Mouse (Mus musculus) limb, embryonic 11.5 days (tissue): Measurements from ENCODE around the gene Avp. TPM values are rescaled to one million over a fixed set of nuclear protein-coding genes. Genes with fewer than 3 reads are reported as not detected.

Experiments used
- ATAC-seq: fragments of 200-750 bp; cut with Nextera tagmentation; 2 replicates; pipeline ENCODE4 v1.8.0; 2017; ENCODE audit warnings: low read depth; ENCODE audit not compliant: insufficient number of reproducible peaks, low FRiP score, low TSS enrichment
- DNase-seq: peaks from one replicate; pipeline ENCODE4 v3.0.0-alpha.2; 2015; ENCODE audit warnings: low spot score
- H3K27ac ChIP-seq: fragments of 300-500 bp; sonication (generic); replicated peaks from 2 replicates; pipeline ENCODE4 v1.5.1; 2014; ENCODE audit warnings: low read depth, mild to moderate bottlenecking, low read length
- H3K27me3 ChIP-seq: fragments of 300-500 bp; sonication (generic); 2 replicates; pipeline ENCODE4 v1.6.1; 2014; ENCODE audit warnings: mild to moderate bottlenecking, low read length, mixed read lengths; ENCODE audit not compliant: control insufficient read depth, insufficient read depth
- H3K36me3 ChIP-seq: fragments of 300-500 bp; sonication (generic); 2 replicates; pipeline ENCODE4 v1.6.1; 2014; ENCODE audit warnings: mild to moderate bottlenecking, low read length, moderate library complexity, mixed read lengths; ENCODE audit not compliant: control insufficient read depth, insufficient read depth
- H3K4me1 ChIP-seq: fragments of 300-500 bp; sonication (generic); 2 replicates; pipeline ENCODE4 v1.6.1; 2014; ENCODE audit warnings: low read length, mixed read lengths; ENCODE audit not compliant: control insufficient read depth, insufficient read depth
- H3K4me2 ChIP-seq: fragments of 300-500 bp; sonication (generic); 2 replicates; pipeline ENCODE4 v1.6.1; 2014; ENCODE audit warnings: low read depth, mild to moderate bottlenecking, moderate library complexity; ENCODE audit not compliant: severe bottlenecking
- H3K4me3 ChIP-seq: fragments of 300-500 bp; sonication (generic); 2 replicates; pipeline ENCODE4 v1.5.1; 2014; ENCODE audit warnings: low read depth, low read length
- H3K9ac ChIP-seq: fragments of 300-500 bp; sonication (generic); 2 replicates; pipeline ENCODE4 v1.6.1; 2014; ENCODE audit warnings: mild to moderate bottlenecking, low read length
- H3K9me3 ChIP-seq: fragments of 300-500 bp; sonication (generic); 2 replicates; pipeline ENCODE4 v1.6.1; 2016; ENCODE audit warnings: low read length; ENCODE audit not compliant: control insufficient read depth
- WGBS: fragments of 180-500 bp; shearing (Covaris S2); extraction: QIAGEN DNeasy Blood & Tissue Kit; methylation state at CpG from one replicate; pipeline ENCODE4 v1.1.7; 2014; 5-methylcytosine and 5-hydroxymethylcytosine counted together
- polyA plus RNA-seq: library from polyadenylated mRNA; unstranded; fragments of >200 nt; fragmentation: Nextera tagmentation; extraction: Ambion mirVana; gene quantifications from 2 replicates; pipeline ENCODE4 v1.2.1, GENCODE M21; 2014

The Avp gene
- polyA plus RNA-seq, 1 experiment from 2014 or later, result not detected

DNA sequence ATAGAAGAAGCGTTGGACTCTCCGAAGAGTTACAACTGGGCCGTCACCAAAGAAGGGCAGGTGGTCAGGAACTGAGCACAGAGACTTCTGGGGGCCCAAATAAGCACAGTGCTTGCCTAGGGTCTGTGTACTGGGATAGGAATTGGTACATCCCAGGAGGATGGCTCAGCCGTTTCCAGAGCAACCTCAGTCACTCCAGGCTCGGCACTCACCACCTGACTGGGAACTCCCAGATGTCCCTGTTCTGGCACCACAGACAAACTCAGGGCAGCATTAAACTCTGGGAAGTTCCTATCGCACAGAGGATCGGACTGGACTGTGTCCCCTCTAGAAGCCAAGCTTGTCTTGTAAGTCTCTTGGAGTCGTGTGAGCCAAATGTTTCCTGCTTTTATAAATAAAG lies 17.4 kb downstream of the Avp start:
- peaks cover 3% of the 10 kb centered on the region; the same call in 1 of the 2 replicates for H3K36me3 ChIP-seq
- no peaks in the 10 kb centered on the region for H3K27me3 ChIP-seq
- no peak overlapping the region for H3K4me3 ChIP-seq
- 79% methylated on average over 8 of the region's 8 CpGs for WGBS
- H3K4me2 ChIP-seq, result no peak overlapping the region
- H3K4me1 ChIP-seq, result peaks cover 9% of the 10 kb centered on the region; the same call in 1 of the 2 replicates
- H3K9ac ChIP-seq, result no peak overlapping the region
- no peak overlapping the region for H3K27ac ChIP-seq
- H3K9me3 ChIP-seq, result no peaks in the 10 kb centered on the region
- DNase-seq (no peak), ATAC-seq (no peak)

DNA sequence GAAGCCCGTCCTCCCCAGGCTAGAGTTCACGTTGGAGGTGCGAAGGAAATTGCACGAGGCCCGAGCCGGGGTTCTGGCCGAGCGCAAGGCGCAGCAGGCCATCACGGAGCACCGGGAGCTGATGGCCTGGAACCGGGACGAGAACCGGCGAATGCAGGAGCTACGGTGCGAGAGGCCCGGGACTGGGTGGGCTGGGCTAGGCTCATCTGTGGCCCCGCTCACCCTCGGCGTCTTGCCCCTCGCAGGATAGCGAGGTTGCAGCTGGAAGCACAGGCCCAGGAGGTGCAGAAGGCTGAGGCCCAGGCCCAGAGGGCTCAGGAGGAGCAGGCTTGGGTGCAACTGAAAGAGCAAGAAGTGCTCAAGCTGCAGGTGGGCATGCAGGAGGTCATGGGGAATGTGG lies 18.3 kb downstream of the Avp start:
- Histone ChIP-seq H3K27ac (no peak overlapping the region), H3K36me3 (peaks cover 3% of the 10 kb centered on the region; the same call in 1 of the 2 replicates), H3K9me3 (no peaks in the 10 kb centered on the region), H3K9ac (peak overlapping the region; percentile 76), H3K27me3 (no peaks in the 10 kb centered on the region), H3K4me3 (peak overlapping the region; percentile 82), H3K4me1 (peaks cover 9% of the 10 kb centered on the region; the same call in 1 of the 2 replicates), H3K4me2 (peak overlapping the region; percentile 71)
- WGBS, result under 1% methylated on average over 15 of the region's 23 CpGs
- no peak for ATAC-seq
- peak; percentile 31 for DNase-seq

DNA sequence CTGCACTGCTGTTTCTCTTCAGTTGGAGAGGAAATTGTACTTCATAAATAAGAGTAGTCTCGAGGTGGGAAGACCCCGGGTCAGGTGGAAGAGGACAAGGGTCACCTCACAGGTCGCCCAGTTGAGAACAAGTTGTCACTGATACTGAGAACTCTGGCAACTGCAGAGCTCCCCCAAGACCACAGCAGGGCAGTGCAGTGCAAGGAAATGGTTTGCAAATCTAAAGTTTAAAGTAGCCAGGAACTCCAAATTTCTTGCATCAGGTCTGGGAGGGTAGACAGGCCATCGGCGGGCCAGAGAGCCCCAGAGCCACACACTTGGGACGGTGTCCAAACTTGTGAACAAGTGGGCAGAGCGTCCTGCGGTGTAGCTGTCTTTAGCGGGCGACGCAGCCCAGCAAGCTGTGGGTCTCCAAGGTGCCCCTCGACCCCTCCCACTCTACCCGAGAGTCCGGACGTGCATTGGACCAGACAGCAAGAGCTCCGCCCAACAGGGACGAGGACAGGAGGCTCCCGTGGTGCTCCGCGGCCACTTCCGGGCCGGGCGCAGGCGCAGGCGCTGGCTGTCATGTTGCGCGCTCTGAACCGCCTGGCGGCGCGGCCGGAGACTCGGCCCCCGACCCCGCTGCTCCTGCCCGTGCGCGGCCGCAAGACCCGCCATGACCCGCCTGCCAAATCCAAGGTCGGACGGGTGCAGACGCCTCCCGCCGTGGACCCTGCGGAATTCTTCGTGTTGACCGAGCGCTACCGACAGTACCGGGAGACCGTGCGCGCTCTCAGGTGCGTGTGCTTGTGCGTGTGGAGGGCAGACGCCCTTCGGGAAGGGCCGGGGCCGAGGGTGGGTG lies 18.9 kb downstream of the Avp start, which contains the start of gene Mrps26:
Gene Mrps26 (plus strand): TSS at position 531 of the 844 bp plus-strand sequence.
- no peaks in the 10 kb centered on the region for H3K27me3 ChIP-seq
- WGBS, result under 1% methylated on average over 61 of the region's 61 CpGs
- DNase-seq, result peak; percentile 91
- H3K9me3 ChIP-seq, result no peaks in the 10 kb centered on the region
- H3K27ac ChIP-seq, result no peak within 1 kb of the TSS
- H3K4me2 ChIP-seq, result peak within 1 kb of the TSS; percentile 71
- H3K36me3 ChIP-seq, result peaks cover 3% of the 10 kb centered on the region; the same call in 1 of the 2 replicates
- peak within 1 kb of the TSS; percentile 82 for H3K4me3 ChIP-seq
- peak; percentile 97 for ATAC-seq
- peaks cover 9% of the 10 kb centered on the region; the same call in 1 of the 2 replicates for H3K4me1 ChIP-seq
- peak within 1 kb of the TSS; percentile 76 for H3K9ac ChIP-seq

DNA sequence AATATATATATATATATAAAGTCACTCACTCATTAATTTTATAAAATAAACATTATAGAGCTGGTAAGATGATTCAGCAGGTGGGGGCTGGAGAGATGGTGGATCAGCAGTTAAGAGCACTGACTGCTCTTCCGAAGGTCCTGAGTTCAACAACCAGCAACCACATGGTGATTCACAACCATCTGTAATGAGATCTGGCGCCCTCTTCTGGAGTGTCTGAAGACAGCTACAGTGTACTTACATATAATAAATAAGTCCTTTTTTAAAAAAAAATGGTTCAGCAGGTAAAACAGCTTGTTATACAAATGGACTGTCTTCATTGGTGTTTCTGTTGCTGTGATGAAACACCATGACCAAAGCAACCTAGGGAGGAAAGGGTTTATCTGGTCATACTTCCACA lies 24.3 kb downstream of the Avp start:
- no peak overlapping the region for H3K4me2 ChIP-seq
- H3K9me3 ChIP-seq, result no peaks in the 10 kb centered on the region
- ATAC-seq, result no peak
- H3K36me3 ChIP-seq, result peaks cover 2% of the 10 kb centered on the region; the same call in 1 of the 2 replicates
- H3K27ac ChIP-seq, result no peak overlapping the region
- peaks cover 3% of the 10 kb centered on the region; the same call in 1 of the 2 replicates for H3K4me1 ChIP-seq
- H3K9ac ChIP-seq, result no peak overlapping the region
- no peak overlapping the region for H3K4me3 ChIP-seq
- 63% methylated on average over 2 of the region's 2 CpGs for WGBS
- DNase-seq, result no peak
- H3K27me3 ChIP-seq, result no peaks in the 10 kb centered on the region

DNA sequence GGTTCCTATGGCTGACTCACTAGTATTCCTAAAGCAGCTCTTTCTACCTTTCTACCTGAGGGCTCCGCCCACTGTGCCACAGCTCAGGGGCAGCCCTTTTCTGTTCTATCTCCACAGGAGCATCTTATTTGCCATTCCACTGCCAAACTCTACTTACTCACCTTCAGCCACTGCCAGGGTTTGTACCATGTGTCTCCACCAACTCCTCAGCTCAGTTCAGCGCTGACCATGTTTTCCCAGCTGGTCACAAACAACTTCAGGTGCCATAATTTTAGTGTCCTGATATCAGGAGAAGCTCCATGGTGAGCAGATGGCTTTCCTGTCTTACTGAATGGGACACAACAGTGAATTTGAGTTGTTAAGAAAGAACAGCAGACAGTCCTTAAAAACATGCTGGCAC lies 24.9 kb downstream of the Avp start:
- no peaks in the 10 kb centered on the region for H3K4me1 ChIP-seq
- 90% methylated on average over 2 of the region's 2 CpGs for WGBS

DNA sequence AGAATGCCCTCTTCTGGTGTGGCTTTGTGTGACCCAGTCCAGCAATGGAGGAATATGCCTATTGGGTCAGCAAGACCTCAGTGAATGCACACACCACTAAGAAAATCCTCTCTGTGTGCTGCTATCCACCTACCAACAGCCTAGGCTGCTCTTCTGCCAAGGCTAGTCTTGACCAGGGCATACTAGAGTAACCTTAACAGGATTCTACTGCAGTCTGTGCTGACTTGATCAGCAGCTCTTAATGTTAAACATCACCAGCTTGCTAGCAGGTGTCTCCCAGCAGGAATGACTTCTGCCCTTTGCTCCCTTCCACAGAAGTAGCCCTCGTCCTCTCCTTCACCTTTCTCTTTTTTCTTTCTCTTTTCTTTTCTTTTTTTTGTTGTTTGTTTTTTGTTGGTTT lies 26.1 kb downstream of the Avp start:
- Histone ChIP-seq H3K4me1 (no peaks in the 10 kb centered on the region), H3K36me3 (peaks cover 2% of the 10 kb centered on the region; the same call in 1 of the 2 replicates), H3K9ac (no peak overlapping the region), H3K27ac (no peak overlapping the region), H3K9me3 (no peaks in the 10 kb centered on the region), H3K4me2 (no peak overlapping the region), H3K27me3 (no peaks in the 10 kb centered on the region), H3K4me3 (no peak overlapping the region)
- WGBS, result 81% methylated on average over 1 of the region's 1 CpGs
- DNase-seq, result no peak
- no peak for ATAC-seq

More for the DNA sequence above, 24.9 kb downstream of the Avp start:
- ATAC-seq, result no peak
- Histone ChIP-seq H3K9me3 (no peaks in the 10 kb centered on the region), H3K36me3 (peaks cover 2% of the 10 kb centered on the region; the same call in 1 of the 2 replicates), H3K4me3 (no peak overlapping the region), H3K27me3 (no peaks in the 10 kb centered on the region), H3K4me2 (no peak overlapping the region), H3K9ac (no peak overlapping the region), H3K27ac (no peak overlapping the region)
- DNase-seq, result no peak

DNA sequence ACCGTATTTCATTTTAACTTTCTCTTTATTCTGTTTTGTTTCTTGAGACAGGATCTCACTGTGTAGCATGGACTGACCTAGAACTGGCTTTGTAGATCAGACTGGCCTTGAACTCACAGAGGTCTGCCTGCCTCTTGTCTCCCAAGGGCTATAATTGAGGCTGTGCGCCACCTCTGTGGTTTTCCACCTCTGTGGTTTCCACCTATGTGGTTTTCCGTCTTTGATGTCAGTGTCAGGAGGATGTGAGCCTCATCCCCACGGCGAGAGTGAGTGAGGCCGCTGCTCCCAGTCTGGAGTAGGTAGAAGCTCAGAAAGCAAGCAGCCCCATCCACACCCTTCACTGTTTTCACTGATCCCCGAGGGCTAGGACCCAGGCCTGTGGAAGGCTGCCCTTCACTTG lies 27.5 kb downstream of the Avp start:
- H3K9ac ChIP-seq, result no peak overlapping the region
- no peak overlapping the region for H3K4me3 ChIP-seq
- no peaks in the 10 kb centered on the region for H3K27me3 ChIP-seq
- H3K9me3 ChIP-seq, result no peaks in the 10 kb centered on the region
- DNase-seq (no peak), ATAC-seq (no peak)
- 91% methylated on average over 7 of the region's 7 CpGs for WGBS
- no peak overlapping the region for H3K27ac ChIP-seq
- no peak overlapping the region for H3K4me2 ChIP-seq
- H3K36me3 ChIP-seq, result peaks cover 2% of the 10 kb centered on the region; the same call in 1 of the 2 replicates
- H3K4me1 ChIP-seq, result no peaks in the 10 kb centered on the region

DNA sequence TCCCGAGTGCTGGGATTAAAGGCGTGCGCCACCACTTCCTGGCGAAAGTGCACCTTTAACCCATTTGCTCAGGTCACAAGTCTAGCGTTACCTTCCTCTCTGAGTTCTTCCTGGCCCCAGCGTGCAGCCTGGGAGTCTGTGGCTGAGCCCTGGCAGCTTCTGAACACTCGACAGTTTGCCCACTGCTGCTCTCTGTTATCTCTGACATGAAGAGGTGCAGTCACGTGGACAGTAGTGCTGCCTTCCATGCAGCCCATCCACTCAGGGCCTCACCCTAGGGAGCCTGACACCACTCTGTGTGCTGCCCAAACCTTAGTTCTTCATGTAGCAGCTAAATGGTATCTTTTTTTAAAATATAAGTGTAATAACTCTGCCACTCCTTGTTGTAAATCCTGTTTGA lies 35.4 kb downstream of the Avp start:
- Histone ChIP-seq H3K4me1 (no peaks in the 10 kb centered on the region), H3K4me3 (no peak overlapping the region), H3K27ac (no peak overlapping the region), H3K27me3 (no peaks in the 10 kb centered on the region), H3K36me3 (peaks cover 21% of the 10 kb centered on the region; the same call in 1 of the 2 replicates), H3K9ac (no peak overlapping the region), H3K9me3 (no peaks in the 10 kb centered on the region), H3K4me2 (no peak overlapping the region)
- no peak for ATAC-seq
- DNase-seq, result no peak
- 87% methylated on average over 8 of the region's 8 CpGs for WGBS
